Mouse (Mus musculus): ENCODE results near the gene 1110051M20Rik.

DNA sequence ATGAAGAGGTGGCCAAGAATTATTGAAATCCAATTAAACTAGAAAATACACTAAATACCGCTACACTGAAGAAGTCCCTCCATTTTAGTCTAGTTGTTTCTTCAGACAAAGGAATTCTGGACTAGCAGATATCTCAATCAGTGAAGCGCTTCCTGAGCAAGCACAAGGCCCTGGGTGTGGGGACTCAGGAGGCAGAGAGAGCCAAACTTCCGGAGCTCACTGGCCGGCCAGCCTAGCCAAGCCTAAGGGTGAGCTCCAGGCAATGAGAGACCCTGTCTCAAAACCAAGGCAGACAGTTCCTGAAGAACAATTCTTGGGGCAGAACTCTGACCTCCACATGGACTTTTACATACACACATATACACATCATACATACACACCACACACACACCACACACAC is 95.6 kb downstream of the 1110051M20Rik start:
- TF ChIP-seq GATA1 (IDR thresholded peaks at IDR 0.05; ENCODE audit: borderline replicate concordance, low read length) (no peak), CTCF (IDR thresholded peaks at IDR 0.05; ENCODE audit: low read depth, low read length) (no peak), TAL1 (conservative IDR thresholded peaks at IDR 0.05; ENCODE audit: low read depth, low read length) (no peak), POLR2AphosphoS5 (IDR thresholded peaks at IDR 0.05; ENCODE audit: insufficient replicate concordance, low read depth, low read length) (no peak), GATA2 (IDR thresholded peaks at IDR 0.05; ENCODE audit: borderline replicate concordance, low read depth, low read length) (no peak)
